In the genomic region with DNA sequence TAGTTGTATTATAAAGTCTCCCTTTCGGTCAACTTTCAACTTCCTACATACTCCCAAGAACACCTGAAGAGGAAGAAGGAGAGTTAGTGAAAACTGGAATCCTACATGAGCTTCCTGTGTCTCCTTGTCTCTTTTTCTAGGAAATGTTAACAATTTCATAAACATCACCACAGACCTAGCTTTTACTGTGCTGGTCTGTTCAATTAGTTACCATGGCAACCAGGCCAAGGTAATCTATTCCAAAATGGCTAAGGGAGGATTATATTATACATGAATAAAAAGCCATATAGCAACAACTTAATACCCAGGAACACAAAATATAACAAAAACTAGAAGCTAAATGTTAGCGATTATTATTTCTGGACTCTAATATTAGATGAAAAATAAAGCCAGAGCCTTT, we compare ENCODE assay signal across 30 mouse cellular contexts.
A peak's percentile ranks its signal among the peaks of the same experiment; 100 is the strongest.
DNase-seq lines count a peak whose midpoint lies in the region; ATAC-seq and TF ChIP-seq lines count a peak whose summit lies in the region.
"Had no signal": no experiment of that assay in that cellular context is flagged by ENCODE, and none has a peak within 500 bp of the region (broad histone marks: within the 10 kb centered on the region; RNA-seq: fewer than 3 reads in every experiment).

No protein-coding gene starts in this region.

- no peaks in the 10 kb centered on the region for H3K4me1 ChIP-seq in forebrain, embryonic 14.5 days (ENCODE audit: control insufficient read depth, insufficient read depth, low read length)
- H3K4me1 ChIP-seq in forebrain, embryonic 13.5 days = no peaks in the 10 kb centered on the region
- no peaks in the 10 kb centered on the region for H3K4me1 ChIP-seq in hindbrain, embryonic 16.5 days (ENCODE audit: control insufficient read depth, insufficient read depth, low read depth, low read length)
- H3K4me1 ChIP-seq in hindbrain, embryonic 12.5 days = no peaks in the 10 kb centered on the region
- no peaks in the 10 kb centered on the region for H3K4me1 ChIP-seq in midbrain, embryonic 15.5 days
- no peaks in the 10 kb centered on the region for H3K4me1 ChIP-seq in midbrain, embryonic 11.5 days (ENCODE audit: control insufficient read depth, insufficient read depth, low read length)
- no peaks in the 10 kb centered on the region for H3K4me1 ChIP-seq in midbrain, postnatal 0 days (ENCODE audit: insufficient read depth, low read length)
- H3K4me1 ChIP-seq: embryonic facial prominence, embryonic 10.5 days; embryonic facial prominence, embryonic 13.5 days; heart, embryonic 10.5 days; heart, embryonic 13.5 days; intestine, embryonic 15.5 days had no signal

- no peak for TF ChIP-seq CTCF in midbrain, postnatal 0 days (IDR thresholded peaks at IDR 0.05)

- no peak overlapping the region for H3K9ac ChIP-seq in forebrain, embryonic 14.5 days (ENCODE audit: low read length)
- no peak overlapping the region for H3K9ac ChIP-seq in forebrain, embryonic 13.5 days
- no peak overlapping the region for H3K9ac ChIP-seq in hindbrain, embryonic 16.5 days (ENCODE audit: low read depth, low read length)
- H3K9ac ChIP-seq in hindbrain, embryonic 12.5 days = no peak overlapping the region
- no peak overlapping the region for H3K9ac ChIP-seq in midbrain, embryonic 15.5 days
- H3K9ac ChIP-seq in midbrain, embryonic 11.5 days (ENCODE audit: low read length) = no peak overlapping the region
- H3K9ac ChIP-seq in midbrain, postnatal 0 days (replicated peaks; ENCODE audit: low read length, poor library complexity, severe bottlenecking) = no peak overlapping the region
- H3K9ac ChIP-seq: embryonic facial prominence, embryonic 13.5 days; heart, embryonic 13.5 days; intestine, embryonic 15.5 days had no signal

- DNase-seq in forebrain, embryonic 14.5 days (ENCODE audit: low spot score) = peak; percentile 35
- no peak for DNase-seq in midbrain, embryonic 11.5 days (ENCODE audit: low spot score, missing footprints)
- DNase-seq in midbrain, postnatal 0 days (ENCODE audit: low spot score) = peak; percentile 32
- DNase-seq: adrenal gland, adult 2 months; adrenal gland, postnatal 14 days; B cell, adult 2 months; cerebellum, adult 11-12 months; cerebellum, adult 8-10 months; cerebellum, postnatal 10 days; cerebellum, postnatal 36 days; embryo, embryonic 11 days; gastrocnemius, postnatal 10 days; gastrocnemius, postnatal 36 days; heart, adult 2 months; heart, postnatal 14 days; heart, postnatal 4 days; kidney, adult 11 months had no signal

- H3K4me2 ChIP-seq in forebrain, embryonic 14.5 days (ENCODE audit: low read length) = no peak overlapping the region
- H3K4me2 ChIP-seq in forebrain, embryonic 13.5 days = no peak overlapping the region
- no peak overlapping the region for H3K4me2 ChIP-seq in hindbrain, embryonic 16.5 days (ENCODE audit: low read length)
- H3K4me2 ChIP-seq in hindbrain, embryonic 12.5 days (replicated peaks) = no peak overlapping the region
- H3K4me2 ChIP-seq in midbrain, embryonic 15.5 days = no peak overlapping the region
- H3K4me2 ChIP-seq in midbrain, embryonic 11.5 days = no peak overlapping the region
- no peak overlapping the region for H3K4me2 ChIP-seq in midbrain, postnatal 0 days (ENCODE audit: low read depth, low read length, poor library complexity, severe bottlenecking)
- H3K4me2 ChIP-seq: embryonic facial prominence, embryonic 13.5 days; heart, embryonic 13.5 days; intestine, embryonic 15.5 days had no signal

- no peak overlapping the region for H3K4me3 ChIP-seq in forebrain, embryonic 14.5 days (ENCODE audit: low read depth, low read length)
- no peak overlapping the region for H3K4me3 ChIP-seq in forebrain, embryonic 13.5 days
- no peak overlapping the region for H3K4me3 ChIP-seq in hindbrain, embryonic 16.5 days (ENCODE audit: low read length)
- H3K4me3 ChIP-seq in hindbrain, embryonic 12.5 days = no peak overlapping the region
- no peak overlapping the region for H3K4me3 ChIP-seq in midbrain, embryonic 15.5 days
- no peak overlapping the region for H3K4me3 ChIP-seq in midbrain, embryonic 11.5 days (ENCODE audit: low read depth, low read length)
- H3K4me3 ChIP-seq in midbrain, postnatal 0 days (ENCODE audit: low read depth, low read length) = no peak overlapping the region
- H3K4me3 ChIP-seq: embryonic facial prominence, embryonic 10.5 days; embryonic facial prominence, embryonic 13.5 days; erythroblast, embryonic 14.5 days; heart, adult 2 months; heart, embryonic 10.5 days; heart, embryonic 13.5 days; intestine, embryonic 15.5 days had no signal

- H3K9me3 ChIP-seq in forebrain, embryonic 14.5 days (replicated peaks; ENCODE audit: control insufficient read depth, low read length) = no peaks in the 10 kb centered on the region
- H3K9me3 ChIP-seq in forebrain, embryonic 13.5 days (replicated peaks) = no peaks in the 10 kb centered on the region
- H3K9me3 ChIP-seq in hindbrain, embryonic 16.5 days (ENCODE audit: control insufficient read depth, low read length) = no peaks in the 10 kb centered on the region
- no peaks in the 10 kb centered on the region for H3K9me3 ChIP-seq in hindbrain, embryonic 12.5 days (replicated peaks)
- no peaks in the 10 kb centered on the region for H3K9me3 ChIP-seq in midbrain, embryonic 15.5 days
- no peaks in the 10 kb centered on the region for H3K9me3 ChIP-seq in midbrain, embryonic 11.5 days (ENCODE audit: control insufficient read depth, low read length)
- H3K9me3 ChIP-seq in midbrain, postnatal 0 days (ENCODE audit: low read length) = no peaks in the 10 kb centered on the region
- H3K9me3 ChIP-seq: embryonic facial prominence, embryonic 10.5 days; embryonic facial prominence, embryonic 13.5 days; heart, embryonic 10.5 days; heart, embryonic 13.5 days; intestine, embryonic 15.5 days had no signal

- ATAC-seq in forebrain, embryonic 14.5 days = no peak
- ATAC-seq in forebrain, embryonic 13.5 days = no peak
- 0 out of 2 replicates have a peak, but pooled peaks have one; percentile 52 for ATAC-seq in hindbrain, embryonic 16.5 days
- no peak for ATAC-seq in hindbrain, embryonic 12.5 days (ENCODE audit: low FRiP score)
- 0 out of 2 replicates have a peak, but pooled peaks have one; percentile 69 for ATAC-seq in midbrain, embryonic 15.5 days (replicated peaks)
- ATAC-seq in midbrain, embryonic 11.5 days (ENCODE audit: low FRiP score) = no peak
- peak; percentile 41; the same call in 1 of the 2 replicates for ATAC-seq in midbrain, postnatal 0 days (ENCODE audit: low FRiP score)
- ATAC-seq: forebrain, embryonic 16.5 days; intestine, embryonic 15.5 days had no signal

- H3K27me3 ChIP-seq in forebrain, embryonic 14.5 days (replicated peaks; ENCODE audit: control insufficient read depth, insufficient read depth, low read length) = no peaks in the 10 kb centered on the region
- H3K27me3 ChIP-seq in forebrain, embryonic 13.5 days = no peaks in the 10 kb centered on the region
- no peaks in the 10 kb centered on the region for H3K27me3 ChIP-seq in hindbrain, embryonic 16.5 days (replicated peaks; ENCODE audit: control insufficient read depth, insufficient read depth, low read length)
- no peaks in the 10 kb centered on the region for H3K27me3 ChIP-seq in hindbrain, embryonic 12.5 days
- H3K27me3 ChIP-seq in midbrain, embryonic 15.5 days (replicated peaks) = no peaks in the 10 kb centered on the region
- no peaks in the 10 kb centered on the region for H3K27me3 ChIP-seq in midbrain, embryonic 11.5 days (ENCODE audit: control insufficient read depth, insufficient read depth, low read length)
- no peaks in the 10 kb centered on the region for H3K27me3 ChIP-seq in midbrain, postnatal 0 days (ENCODE audit: insufficient read depth, low read length)
- H3K27me3 ChIP-seq: CH12.LX; embryonic facial prominence, embryonic 13.5 days; heart, embryonic 13.5 days; intestine, embryonic 15.5 days had no signal

- H3K36me3 ChIP-seq in forebrain, embryonic 14.5 days (ENCODE audit: control insufficient read depth, insufficient read depth, low read length) = no peaks in the 10 kb centered on the region
- no peaks in the 10 kb centered on the region for H3K36me3 ChIP-seq in forebrain, embryonic 13.5 days (ENCODE audit: poor library complexity, severe bottlenecking)
- H3K36me3 ChIP-seq in hindbrain, embryonic 16.5 days (ENCODE audit: control insufficient read depth, insufficient read depth, low read length) = no peaks in the 10 kb centered on the region
- no peaks in the 10 kb centered on the region for H3K36me3 ChIP-seq in hindbrain, embryonic 12.5 days
- H3K36me3 ChIP-seq in midbrain, embryonic 15.5 days (replicated peaks) = no peaks in the 10 kb centered on the region
- H3K36me3 ChIP-seq in midbrain, embryonic 11.5 days (ENCODE audit: control insufficient read depth, insufficient read depth, low read length) = no peaks in the 10 kb centered on the region
- no peaks in the 10 kb centered on the region for H3K36me3 ChIP-seq in midbrain, postnatal 0 days (ENCODE audit: insufficient read depth, low read length)
- H3K36me3 ChIP-seq: embryonic facial prominence, embryonic 10.5 days; embryonic facial prominence, embryonic 13.5 days; G1E; heart, embryonic 10.5 days; heart, embryonic 13.5 days; intestine, embryonic 15.5 days had no signal

- H3K27ac ChIP-seq in forebrain, embryonic 14.5 days (ENCODE audit: low read depth, low read length) = no peak overlapping the region
- no peak overlapping the region for H3K27ac ChIP-seq in forebrain, embryonic 13.5 days
- no peak overlapping the region for H3K27ac ChIP-seq in hindbrain, embryonic 16.5 days (ENCODE audit: low read depth, low read length)
- no peak overlapping the region for H3K27ac ChIP-seq in hindbrain, embryonic 12.5 days
- no peak overlapping the region for H3K27ac ChIP-seq in midbrain, embryonic 15.5 days
- H3K27ac ChIP-seq in midbrain, embryonic 11.5 days (ENCODE audit: low read depth, low read length) = no peak overlapping the region
- H3K27ac ChIP-seq in midbrain, postnatal 0 days (ENCODE audit: low read depth, low read length) = no peak overlapping the region
- H3K27ac ChIP-seq: embryonic facial prominence, embryonic 10.5 days; embryonic facial prominence, embryonic 13.5 days; heart, adult 2 months; heart, embryonic 10.5 days; heart, embryonic 13.5 days; intestine, embryonic 15.5 days had no signal

- 93% methylated on average over 2 of the region's 2 CpGs for WGBS in forebrain, embryonic 14.5 days
- whole genome bisulfite sequencing in forebrain, embryonic 13.5 days = 90% methylated on average over 2 of the region's 2 CpGs
- 92% methylated on average over 2 of the region's 2 CpGs for WGBS in hindbrain, embryonic 16.5 days
- 91% methylated on average over 2 of the region's 2 CpGs for WGBS in hindbrain, embryonic 12.5 days
- WGBS in midbrain, embryonic 15.5 days = 85% methylated on average over 2 of the region's 2 CpGs
- WGBS in midbrain, embryonic 11.5 days = 94% methylated on average over 2 of the region's 2 CpGs
- 85% methylated on average over 2 of the region's 2 CpGs for WGBS in midbrain, postnatal 0 days

Comparison
In these comparisons a context has a peak if more than half of its experiments do, and no peak if none do; other contexts are left out.
1. ATAC-seq: peak in hindbrain, embryonic 16.5 days (single experiment), midbrain, embryonic 15.5 days (single experiment) and midbrain, postnatal 0 days (single experiment); none in forebrain, embryonic 14.5 days (single experiment), forebrain, embryonic 13.5 days (single experiment), hindbrain, embryonic 12.5 days (single experiment) and midbrain, embryonic 11.5 days (single experiment).